Mouse (Mus musculus) hindbrain, embryonic 13.5 days (tissue): ENCODE measurements around the gene Arl10. TPM values are rescaled to one million over a fixed set of nuclear protein-coding genes. Genes with fewer than 3 reads are reported as not detected.

Source experiments
- ATAC-seq: fragments of 200-750 bp; cut with Nextera tagmentation; 2 replicates; pipeline ENCODE4 v1.8.0; 2017; ENCODE audit warnings: moderate TSS enrichment; ENCODE audit not compliant: low FRiP score
- H3K27ac ChIP-seq: fragments of 300-500 bp; sonication (generic); 2 replicates; pipeline ENCODE4 v1.5.1; 2015; ENCODE audit warnings: inconsistent platforms, mild to moderate bottlenecking, moderate library complexity
- H3K27me3 ChIP-seq: fragments of 300-500 bp; sonication (generic); 2 replicates; pipeline ENCODE4 v1.6.1; 2015; ENCODE audit warnings: mild to moderate bottlenecking, inconsistent platforms
- H3K36me3 ChIP-seq: fragments of 300-500 bp; sonication (generic); 2 replicates; pipeline ENCODE4 v1.6.1; 2015; ENCODE audit warnings: mild to moderate bottlenecking, inconsistent platforms
- H3K4me1 ChIP-seq: fragments of 300-500 bp; sonication (generic); replicated peaks from 2 replicates; pipeline ENCODE4 v1.6.1; 2015; ENCODE audit warnings: inconsistent platforms
- H3K4me2 ChIP-seq: fragments of 300-500 bp; sonication (generic); 2 replicates; pipeline ENCODE4 v1.6.1; 2015; ENCODE audit warnings: inconsistent platforms, mild to moderate bottlenecking, moderate library complexity
- H3K4me3 ChIP-seq: fragments of 300-500 bp; sonication (generic); 2 replicates; pipeline ENCODE4 v1.5.1; 2015; ENCODE audit warnings: mild to moderate bottlenecking, inconsistent platforms
- H3K9ac ChIP-seq: fragments of 300-500 bp; sonication (generic); 2 replicates; pipeline ENCODE4 v1.6.1; 2015; ENCODE audit warnings: mild to moderate bottlenecking, inconsistent platforms
- H3K9me3 ChIP-seq: fragments of 300-500 bp; sonication (generic); 2 replicates; pipeline ENCODE4 v1.6.1; 2016; ENCODE audit warnings: inconsistent platforms
- WGBS: fragments of 180-500 bp; shearing (Covaris S2); methylation state at CpG from one replicate; pipeline ENCODE4 v1.1.7; 2015; 5-methylcytosine and 5-hydroxymethylcytosine counted together
- polyA plus RNA-seq: library from polyadenylated mRNA; unstranded; fragments of >200 nt; fragmentation: Nextera tagmentation; extraction: Ambion mirVana; gene quantifications from 2 replicates; pipeline ENCODE4 v1.2.1, GENCODE M21; 2015

Gene Arl10
- polyA plus RNA-seq, 1 experiment from 2014 or later, result 76.2 TPM

DNA sequence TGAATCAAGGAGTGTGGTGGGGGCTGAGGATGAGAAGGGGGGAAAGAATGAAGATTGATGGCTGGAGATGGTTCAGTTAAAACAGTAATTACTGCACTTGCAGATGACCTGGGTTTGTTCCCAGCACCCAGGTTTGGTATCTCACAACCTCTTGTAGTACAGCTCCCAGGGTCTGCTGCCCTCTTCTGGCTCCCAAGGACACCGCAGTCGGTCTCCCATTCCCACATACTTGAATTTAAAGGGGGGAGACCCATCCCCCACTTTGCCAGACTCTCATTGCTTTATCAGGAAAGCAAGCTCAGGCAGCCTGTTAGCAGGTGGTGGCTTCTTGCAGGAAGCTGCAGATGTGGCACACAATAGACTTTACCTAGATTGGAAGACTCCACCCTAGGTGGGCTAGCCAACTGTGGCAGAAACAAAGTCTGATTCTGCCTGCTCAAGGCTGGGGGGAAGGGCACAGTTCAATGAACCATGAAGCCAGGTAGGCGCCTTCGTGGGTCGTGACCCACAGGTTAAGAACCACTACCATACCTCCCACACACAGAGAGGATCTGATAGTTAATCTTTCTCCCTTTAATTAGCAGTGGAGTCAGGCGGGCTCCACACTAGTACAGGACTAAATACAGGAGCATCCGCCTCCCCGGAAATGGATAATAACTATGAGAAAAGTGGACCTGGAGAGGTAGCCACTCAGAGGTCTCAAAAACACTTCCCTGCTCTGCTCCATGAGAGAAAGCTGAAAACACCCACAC, 9.0 kb upstream of the Arl10 start:
- H3K4me3 ChIP-seq, result peak overlapping the region; percentile 99
- ATAC-seq, result peak; percentile 61
- no peaks in the 10 kb centered on the region for H3K27me3 ChIP-seq
- peaks cover 25% of the 10 kb centered on the region for H3K36me3 ChIP-seq
- WGBS, result 39% methylated on average over 8 of the region's 8 CpGs
- H3K27ac ChIP-seq, result peak overlapping the region; percentile 93
- no peaks in the 10 kb centered on the region for H3K9me3 ChIP-seq
- H3K9ac ChIP-seq, result 0 out of 2 replicates have a peak overlapping the region, but pooled peaks have one; percentile 99
- peak overlapping the region; percentile 90 for H3K4me2 ChIP-seq
- H3K4me1 ChIP-seq, result peaks cover 19% of the 10 kb centered on the region

DNA sequence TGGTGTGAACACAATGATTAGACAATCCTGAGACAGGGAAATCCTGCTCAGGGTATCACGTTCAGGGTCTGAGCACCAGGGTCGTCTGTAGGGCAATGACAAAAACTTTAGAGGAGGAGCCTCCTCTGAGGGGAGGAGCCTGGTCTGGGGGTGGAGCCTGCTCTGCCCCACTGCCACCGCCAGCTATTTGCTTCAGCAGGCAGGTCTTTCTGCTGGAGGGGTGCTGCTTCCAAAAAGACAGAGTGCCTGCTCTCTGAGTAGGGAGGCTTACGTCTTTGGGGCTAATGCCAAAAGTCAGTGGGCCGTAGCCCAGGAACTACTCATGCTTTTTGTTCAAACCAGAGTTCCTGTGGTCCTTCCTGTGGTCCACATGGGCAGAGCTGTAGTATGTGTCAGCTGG, 6.4 kb upstream of the Arl10 start:
- no peak overlapping the region for H3K4me2 ChIP-seq
- H3K9me3 ChIP-seq, result no peaks in the 10 kb centered on the region
- H3K27me3 ChIP-seq, result peaks cover 8% of the 10 kb centered on the region
- H3K36me3 ChIP-seq, result no peaks in the 10 kb centered on the region
- H3K9ac ChIP-seq, result no peak overlapping the region
- peaks cover 10% of the 10 kb centered on the region for H3K4me1 ChIP-seq
- no peak for ATAC-seq
- H3K4me3 ChIP-seq, result no peak overlapping the region
- WGBS, result 45% methylated on average over 5 of the region's 5 CpGs
- no peak overlapping the region for H3K27ac ChIP-seq

GRCm38 (mm10) chr13:54569282-54569681, 5.5 kb upstream of the Arl10 start:
- 56% methylated on average over 1 of the region's 1 CpGs for WGBS
- no peak for ATAC-seq
- H3K4me3 ChIP-seq, result no peak overlapping the region

GRCm38 (mm10) chr13:54570736-54571135, 4.1 kb upstream of the Arl10 start:
- 70% methylated on average over 4 of the region's 4 CpGs for WGBS
- no peak for ATAC-seq

More at GRCm38 (mm10) chr13:54569282-54569681, 5.5 kb upstream of the Arl10 start:
- Histone ChIP-seq H3K4me1 (peaks cover 2% of the 10 kb centered on the region), H3K9me3 (no peaks in the 10 kb centered on the region), H3K27ac (no peak overlapping the region), H3K27me3 (peaks cover 16% of the 10 kb centered on the region), H3K9ac (no peak overlapping the region), H3K4me2 (no peak overlapping the region), H3K36me3 (no peaks in the 10 kb centered on the region)

GRCm38 (mm10) chr13:54571637-54572036, 3.2 kb upstream of the Arl10 start:
- H3K9me3 ChIP-seq, result no peaks in the 10 kb centered on the region
- peaks cover 16% of the 10 kb centered on the region for H3K4me1 ChIP-seq
- H3K4me2 ChIP-seq, result no peak overlapping the region
- no peak overlapping the region for H3K27ac ChIP-seq
- no peak overlapping the region for H3K9ac ChIP-seq
- no peak for ATAC-seq
- peaks cover 18% of the 10 kb centered on the region for H3K27me3 ChIP-seq
- H3K4me3 ChIP-seq, result no peak overlapping the region
- H3K36me3 ChIP-seq, result no peaks in the 10 kb centered on the region; the same call in 1 of the 2 replicates
- WGBS, result 40% methylated on average over 2 of the region's 2 CpGs

More at GRCm38 (mm10) chr13:54570736-54571135, 4.1 kb upstream of the Arl10 start:
- Histone ChIP-seq H3K9me3 (no peaks in the 10 kb centered on the region), H3K4me2 (no peak overlapping the region), H3K27ac (no peak overlapping the region), H3K36me3 (no peaks in the 10 kb centered on the region), H3K27me3 (peaks cover 18% of the 10 kb centered on the region), H3K4me1 (peaks cover 7% of the 10 kb centered on the region), H3K9ac (no peak overlapping the region), H3K4me3 (no peak overlapping the region)

DNA sequence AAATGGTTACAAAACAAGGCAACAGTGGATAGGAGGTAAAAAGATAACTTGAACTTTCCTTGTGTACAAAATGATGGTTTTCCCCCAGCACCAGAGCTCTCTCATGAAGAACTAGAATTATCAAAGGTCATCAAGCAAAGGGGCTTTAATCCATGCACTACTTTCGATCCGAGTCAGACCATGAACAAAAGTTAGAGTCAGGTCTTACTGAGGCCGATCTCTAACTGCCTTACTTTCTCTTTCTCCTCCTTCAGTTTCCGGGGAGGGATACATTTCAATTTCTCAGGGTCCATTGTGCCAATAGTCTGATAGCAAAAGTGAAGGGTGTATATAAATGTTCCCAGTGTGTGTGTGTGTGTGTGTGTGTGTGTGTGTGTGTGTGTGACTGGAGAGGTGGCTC, 2.2 kb upstream of the Arl10 start:
- no peak overlapping the region for H3K27ac ChIP-seq
- peaks cover 18% of the 10 kb centered on the region for H3K27me3 ChIP-seq
- H3K9ac ChIP-seq, result no peak overlapping the region
- H3K4me2 ChIP-seq, result no peak overlapping the region
- no peak overlapping the region for H3K4me3 ChIP-seq
- 78% methylated on average over 4 of the region's 4 CpGs for WGBS
- no peak for ATAC-seq
- peaks cover 9% of the 10 kb centered on the region for H3K36me3 ChIP-seq
- no peaks in the 10 kb centered on the region for H3K9me3 ChIP-seq
- H3K4me1 ChIP-seq, result peaks cover 26% of the 10 kb centered on the region

DNA sequence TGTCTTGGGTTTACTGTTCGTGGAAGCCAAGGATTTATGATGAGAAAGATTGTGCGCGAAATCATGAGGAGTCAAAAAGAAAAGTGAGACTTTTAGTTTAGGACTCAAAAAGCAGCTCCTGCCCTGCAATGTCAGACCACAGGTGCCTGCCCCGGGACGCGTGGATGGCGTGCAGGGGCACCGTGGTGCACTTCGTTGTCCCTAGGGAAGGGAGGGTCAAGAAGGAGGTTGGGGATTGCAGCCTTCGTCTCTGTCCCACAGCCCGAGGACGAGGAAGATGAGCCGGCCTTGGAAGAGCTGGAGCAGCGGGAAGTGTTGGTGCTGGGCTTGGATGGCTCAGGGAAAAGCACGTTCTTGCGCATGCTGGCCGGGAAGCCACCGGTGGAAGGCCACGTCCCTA, 674 bp downstream of the Arl10 start:
- Histone ChIP-seq H3K4me1 (peaks cover 36% of the 10 kb centered on the region), H3K4me3 (peak overlapping the region; percentile 99), H3K4me2 (peak overlapping the region; percentile 97), H3K9ac (peak overlapping the region; percentile 98), H3K27ac (peak overlapping the region; percentile 85), H3K27me3 (peaks cover 18% of the 10 kb centered on the region), H3K36me3 (peaks cover 37% of the 10 kb centered on the region), H3K9me3 (no peaks in the 10 kb centered on the region)
- 5% methylated on average over 19 of the region's 19 CpGs for WGBS
- 0 out of 2 replicates have a peak, but pooled peaks have one; percentile 26 for ATAC-seq

DNA sequence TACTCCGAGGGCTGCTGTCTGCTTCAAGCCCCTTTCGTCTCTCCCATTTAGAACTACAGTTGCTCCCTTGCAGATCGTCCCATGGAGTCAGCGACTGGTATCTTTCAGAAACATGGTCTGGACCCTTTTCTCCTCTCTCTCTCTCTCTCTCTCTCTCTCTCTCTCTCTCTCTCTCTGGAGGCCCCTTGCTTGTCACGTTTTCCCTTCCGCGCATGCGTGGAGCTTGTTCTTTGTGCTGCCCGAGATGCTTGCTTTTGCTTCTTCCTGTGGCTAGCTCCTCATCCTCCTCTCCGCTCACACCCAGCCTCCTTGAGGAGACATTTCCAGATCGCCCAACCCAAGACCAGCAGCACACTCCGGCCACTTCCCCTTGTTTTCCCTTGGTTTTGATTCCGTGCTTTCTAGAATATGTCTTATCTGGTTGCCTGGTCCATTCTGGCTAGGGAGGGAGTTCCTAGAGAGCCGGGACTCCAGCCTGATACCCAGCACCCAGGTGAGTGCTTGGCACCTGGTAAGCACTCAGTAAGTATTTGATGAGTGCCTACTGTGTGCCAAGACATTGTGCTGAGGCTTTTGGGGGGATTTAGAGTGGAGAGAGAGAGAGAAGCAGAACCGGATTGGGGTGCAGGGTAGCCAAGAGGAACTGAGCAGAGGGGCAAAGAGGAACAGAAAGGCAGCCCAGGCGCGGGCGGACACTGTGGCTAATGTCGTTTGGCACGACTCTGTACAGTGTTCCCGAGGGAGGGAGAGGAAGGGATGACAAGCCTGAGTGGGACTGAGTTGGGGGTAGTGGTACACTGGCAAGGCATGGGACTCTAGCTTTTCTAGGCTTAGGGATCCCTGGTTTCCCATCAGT, 3.1 kb downstream of the Arl10 start:
- H3K36me3 ChIP-seq, result peaks cover 59% of the 10 kb centered on the region
- ATAC-seq, result no peak
- WGBS, result 80% methylated on average over 21 of the region's 21 CpGs
- peak overlapping the region; percentile 13; the same call in 1 of the 2 replicates for H3K4me2 ChIP-seq
- H3K4me3 ChIP-seq, result no peak overlapping the region
- H3K4me1 ChIP-seq, result peaks cover 43% of the 10 kb centered on the region
- no peaks in the 10 kb centered on the region for H3K9me3 ChIP-seq
- no peak overlapping the region for H3K27ac ChIP-seq
- peaks cover 11% of the 10 kb centered on the region for H3K27me3 ChIP-seq
- peak overlapping the region; percentile 46; the same call in 1 of the 2 replicates for H3K9ac ChIP-seq

GRCm38 (mm10) chr13:54581385-54581784, 6.6 kb downstream of the Arl10 start:
- no peaks in the 10 kb centered on the region for H3K27me3 ChIP-seq
- WGBS, result 86% methylated on average over 2 of the region's 2 CpGs
- no peak overlapping the region for H3K9ac ChIP-seq
- peaks cover 94% of the 10 kb centered on the region for H3K36me3 ChIP-seq
- ATAC-seq, result no peak
- peaks cover 30% of the 10 kb centered on the region for H3K4me1 ChIP-seq
- H3K4me2 ChIP-seq, result no peak overlapping the region
- H3K9me3 ChIP-seq, result no peaks in the 10 kb centered on the region
- H3K27ac ChIP-seq, result no peak overlapping the region
- H3K4me3 ChIP-seq, result no peak overlapping the region

- Histone ChIP-seq H3K4me2 (no peak overlapping the region), H3K4me1 (peaks cover 22% of the 10 kb centered on the region), H3K9me3 (no peaks in the 10 kb centered on the region), H3K36me3 (peaks cover 97% of the 10 kb centered on the region), H3K4me3 (no peak overlapping the region), H3K9ac (no peak overlapping the region), H3K27me3 (no peaks in the 10 kb centered on the region), H3K27ac (no peak overlapping the region)
- 73% methylated on average over 10 of the region's 10 CpGs for WGBS
- ATAC-seq, result no peak
Observed at GRCm38 (mm10) chr13:54582126-54582525, 7.3 kb downstream of the Arl10 start.

GRCm38 (mm10) chr13:54582860-54583259, 8.0 kb downstream of the Arl10 start:
- H3K9ac ChIP-seq, result no peak overlapping the region
- H3K27ac ChIP-seq, result no peak overlapping the region
- no peaks in the 10 kb centered on the region for H3K9me3 ChIP-seq
- no peaks in the 10 kb centered on the region for H3K27me3 ChIP-seq
- no peak overlapping the region for H3K4me2 ChIP-seq
- no peak overlapping the region for H3K4me3 ChIP-seq
- 89% methylated on average over 5 of the region's 5 CpGs for WGBS
- peaks cover 96% of the 10 kb centered on the region for H3K36me3 ChIP-seq
- peaks cover 15% of the 10 kb centered on the region for H3K4me1 ChIP-seq
- no peak for ATAC-seq

DNA sequence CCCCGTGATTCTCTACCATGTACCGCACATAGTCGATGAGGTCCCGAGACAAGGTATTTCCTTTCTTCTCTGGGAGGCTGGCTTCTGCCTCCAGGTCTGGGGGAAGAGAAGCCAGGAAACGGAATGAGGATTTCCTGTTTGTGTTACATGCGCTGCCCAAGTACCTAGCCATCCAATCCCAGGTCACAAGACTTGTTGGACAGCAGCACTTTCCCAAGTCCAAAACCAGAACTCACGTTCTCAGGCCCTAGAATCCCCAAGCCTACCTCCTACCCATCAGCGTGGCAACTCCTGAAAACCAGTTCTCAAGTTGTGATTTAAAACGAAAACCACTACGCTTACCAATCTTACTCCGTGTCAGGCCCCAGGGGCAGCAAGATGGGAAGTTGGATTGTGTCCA, 11.0 kb downstream of the Arl10 start:
- H3K9ac ChIP-seq, result no peak overlapping the region
- peaks cover 75% of the 10 kb centered on the region for H3K36me3 ChIP-seq
- no peak overlapping the region for H3K4me3 ChIP-seq
- H3K4me1 ChIP-seq, result peaks cover 24% of the 10 kb centered on the region
- no peaks in the 10 kb centered on the region for H3K27me3 ChIP-seq
- no peak for ATAC-seq
- H3K4me2 ChIP-seq, result no peak overlapping the region
- H3K27ac ChIP-seq, result no peak overlapping the region
- 93% methylated on average over 11 of the region's 11 CpGs for WGBS
- no peaks in the 10 kb centered on the region for H3K9me3 ChIP-seq
